Mouse (Mus musculus) heart, postnatal 0 days (tissue): ENCODE results near the gene Sla2. TPM values are rescaled to one million over a fixed set of nuclear protein-coding genes. Genes with fewer than 3 reads are reported as not detected.
"Not testable (repeated sequence)": the region's sequence is repeated elsewhere in the genome, so short reads cannot be mapped to it uniquely, and the experiment has no call there.

Experiments
- ATAC-seq: fragments of 200-750 bp; cut with Nextera tagmentation; 2 replicates; pipeline ENCODE4 v1.8.0; 2017; ENCODE audit warnings: low read depth, moderate number of reproducible peaks, moderate library complexity; ENCODE audit not compliant: insufficient read depth
- DNase-seq: peaks from one replicate; pipeline ENCODE4 v3.0.0-alpha.2; 2016; ENCODE audit warnings: low spot score
- H3K27ac ChIP-seq: fragments of 300-500 bp; sonication (generic); 2 replicates; pipeline ENCODE4 v1.5.1; 2014; ENCODE audit warnings: low read depth, mild to moderate bottlenecking
- H3K27me3 ChIP-seq: fragments of 300-500 bp; sonication (generic); 2 replicates; pipeline ENCODE4 v1.6.1; 2014; ENCODE audit warnings: low read length, mixed read lengths; ENCODE audit not compliant: control insufficient read depth, insufficient read depth
- H3K36me3 ChIP-seq: fragments of 300-500 bp; sonication (generic); replicated peaks from 2 replicates; pipeline ENCODE4 v1.6.1; 2014; ENCODE audit warnings: low read length, mixed read lengths; ENCODE audit not compliant: control insufficient read depth, insufficient read depth
- H3K4me1 ChIP-seq: fragments of 300-500 bp; sonication (generic); 2 replicates; pipeline ENCODE4 v1.6.1; 2014; ENCODE audit warnings: antibody characterized with exemption; ENCODE audit not compliant: control insufficient read depth, insufficient read depth
- H3K4me2 ChIP-seq: fragments of 300-500 bp; sonication (generic); 2 replicates; pipeline ENCODE4 v1.6.1; 2014; ENCODE audit warnings: low read depth, mild to moderate bottlenecking, low read length, moderate library complexity
- H3K4me3 ChIP-seq: fragments of 300-500 bp; sonication (generic); 2 replicates; pipeline ENCODE4 v1.5.1; 2014; ENCODE audit warnings: low read depth, low read length
- H3K9ac ChIP-seq: fragments of 300-500 bp; sonication (generic); replicated peaks from 2 replicates; pipeline ENCODE4 v1.6.1; 2014; ENCODE audit warnings: low read depth, low read length, mixed read lengths
- H3K9me3 ChIP-seq: fragments of 300-500 bp; sonication (generic); replicated peaks from 2 replicates; pipeline ENCODE4 v1.6.1; 2016; ENCODE audit warnings: low read length; ENCODE audit not compliant: control insufficient read depth
- CTCF ChIP-seq: IDR thresholded peaks from 2 replicates; pipeline ENCODE4 v1.5.1; 2016; ENCODE audit warnings: antibody characterized with exemption, control low read depth, low read depth
- EP300 ChIP-seq: IDR thresholded peaks from 2 replicates; pipeline ENCODE4 v1.6.1; 2016; ENCODE audit warnings: antibody characterized with exemption, low read depth
- WGBS: fragments of 180-500 bp; shearing (Covaris S2); extraction: QIAGEN DNeasy Blood & Tissue Kit; methylation state at CpG from one replicate; pipeline ENCODE4 v1.1.7; 2014; 5-methylcytosine and 5-hydroxymethylcytosine counted together
- polyA plus RNA-seq: library from polyadenylated mRNA; unstranded; fragments of >200 nt; fragmentation: Nextera tagmentation; extraction: Ambion mirVana; gene quantifications from 2 replicates; pipeline ENCODE4 v1.2.1, GENCODE M21; 2015
- total RNA-seq: library from RNA; depleted of rRNA; stranded (reverse); fragments of >200 nt; gene quantifications from 2 replicates; pipeline ENCODE4 v1.2.3, GENCODE M21; 2014; ENCODE audit warnings: low replicate concordance; rRNA removed

The Sla2 gene
- total and polyA plus RNA-seq, 2 experiments from 2014 or later = 0.14 TPM; not detected in 1

DNA sequence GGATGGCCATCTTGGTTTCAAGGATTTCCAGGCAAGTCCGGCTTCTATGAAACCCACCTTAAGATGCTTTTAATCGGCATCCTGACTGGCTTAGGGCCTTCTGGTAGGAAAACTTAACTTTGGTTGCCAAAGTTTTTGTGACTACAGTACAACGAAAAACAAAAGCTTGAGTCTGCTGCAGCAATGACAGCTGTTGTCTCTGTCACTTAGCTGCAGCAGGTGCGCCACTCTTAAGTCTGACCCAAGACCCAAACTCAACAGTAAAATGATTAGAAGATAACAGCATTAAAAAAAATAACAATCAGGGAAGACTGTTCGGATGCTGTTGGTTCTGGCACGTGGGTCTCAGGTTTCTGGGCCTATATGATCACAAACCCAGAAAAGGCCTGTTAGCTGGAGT is 48.2 kb downstream of the Sla2 start:
- Histone ChIP-seq H3K4me1 (peaks cover 30% of the 10 kb centered on the region), H3K36me3 (0 out of 2 replicates have a peak, but pooled peaks cover 4% of the 10 kb centered on the region), H3K27ac (peak overlapping the region; percentile 92), H3K9me3 (no peaks in the 10 kb centered on the region), H3K27me3 (no peaks in the 10 kb centered on the region), H3K4me2 (peak overlapping the region; percentile 96; the same call in 1 of the 2 replicates), H3K9ac (no peak overlapping the region), H3K4me3 (no peak overlapping the region)
- ATAC-seq (no peak), DNase-seq (no peak)
- TF ChIP-seq EP300 = no peak
- TF ChIP-seq CTCF = no peak
- WGBS = 73% methylated on average over 6 of the region's 6 CpGs

DNA sequence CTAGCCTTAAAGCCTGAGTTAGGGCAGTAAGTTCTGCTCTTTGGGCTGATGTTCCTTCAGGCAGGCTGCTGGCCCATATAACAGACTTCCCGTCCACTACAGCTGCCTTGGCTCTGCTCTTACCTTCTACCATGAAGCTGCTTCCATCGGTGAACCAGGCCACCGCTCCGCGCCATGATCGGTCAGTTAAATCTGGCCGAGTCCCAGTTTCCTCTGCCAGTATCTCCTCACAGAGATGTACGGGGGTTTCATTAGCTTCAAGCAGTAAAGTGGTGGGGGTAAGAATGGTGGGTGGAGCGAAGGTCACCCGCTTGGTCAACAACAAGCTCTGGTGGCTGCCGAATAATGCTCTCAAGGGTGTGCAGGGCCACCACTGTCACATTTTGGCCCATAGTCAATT is 52.7 kb downstream of the Sla2 start:
- Histone ChIP-seq H3K27ac (no peak overlapping the region), H3K9me3 (peaks cover 25% of the 10 kb centered on the region), H3K27me3 (no peaks in the 10 kb centered on the region), H3K9ac (no peak overlapping the region), H3K4me3 (no peak overlapping the region), H3K4me2 (no peak overlapping the region), H3K4me1 (0 out of 2 replicates have a peak, but pooled peaks cover 1% of the 10 kb centered on the region), H3K36me3 (peaks cover 31% of the 10 kb centered on the region)
- DNase-seq = no peak
- ATAC-seq = no peak
- 96% methylated on average over 11 of the region's 11 CpGs for WGBS
- TF ChIP-seq EP300 (no peak), CTCF (no peak)

DNA sequence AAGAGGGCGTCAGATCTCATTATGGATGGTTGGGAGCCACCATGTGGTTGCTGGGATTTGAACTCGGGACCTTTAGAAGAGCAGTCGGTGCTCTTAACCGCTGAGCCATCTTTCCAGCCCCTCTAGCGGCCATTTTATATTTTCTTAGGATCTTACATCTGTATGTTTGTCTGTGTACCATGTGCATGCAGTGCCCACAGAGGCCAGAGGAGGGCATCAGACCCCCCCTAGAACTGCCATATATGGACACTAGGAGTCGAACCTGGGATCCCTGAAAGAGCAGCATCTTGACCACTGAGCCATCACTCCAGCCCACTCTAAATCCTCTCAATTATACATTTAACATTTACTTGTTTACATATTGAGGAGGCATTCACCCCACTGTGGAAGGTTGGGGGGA is 61.9 kb downstream of the Sla2 start:
- H3K4me1 ChIP-seq = not testable (repeated sequence)
- 97% methylated on average over 5 of the region's 6 CpGs for WGBS

More for the DNA sequence above, 61.9 kb downstream of the Sla2 start:
- not testable (repeated sequence) for H3K27ac ChIP-seq, H3K4me2 ChIP-seq, H3K4me3 ChIP-seq, H3K36me3 ChIP-seq, H3K27me3 ChIP-seq, H3K9ac ChIP-seq, H3K9me3 ChIP-seq, DNase-seq, ATAC-seq
- 0 out of 2 replicates have a peak, but pooled peaks have one; percentile 8 for TF ChIP-seq CTCF

Other genes starting within 250 kb of the Sla2 start
- gene Myl9, start 111.8 kb downstream of the Sla2 start, total RNA-seq = 1,299 and 1,431 TPM in 2 replicates
- 1,847 and 1,885 TPM in 2 replicates for gene Myl9, start 111.8 kb downstream of the Sla2 start, polyA plus RNA-seq
- gene Tgif2, start 47.2 kb downstream of the Sla2 start, total RNA-seq = 19.7 and 28.3 TPM in 2 replicates
- 11.6 and 14.6 TPM in 2 replicates for gene Tgif2, start 47.2 kb downstream of the Sla2 start, polyA plus RNA-seq
- gene 4930518I15Rik, start 29.2 kb downstream of the Sla2 start, total RNA-seq = 0.12 TPM in 1 of 2 replicates, not detected in the other
- 3.2 and 3.8 TPM in 2 replicates for gene 4930518I15Rik, start 29.2 kb downstream of the Sla2 start, polyA plus RNA-seq
- gene Rab5if, start 24.1 kb downstream of the Sla2 start, total RNA-seq = 155 and 219 TPM in 2 replicates
- 186 and 188 TPM in 2 replicates for gene Rab5if, start 24.1 kb downstream of the Sla2 start, polyA plus RNA-seq
- gene Ndrg3, start 104.9 kb upstream of the Sla2 start, total RNA-seq = 21.9 and 27.2 TPM in 2 replicates
- 16.2 and 17.1 TPM in 2 replicates for gene Ndrg3, start 104.9 kb upstream of the Sla2 start, polyA plus RNA-seq
- gene Dsn1, start 120.0 kb upstream of the Sla2 start, total RNA-seq = 28.2 and 47.4 TPM in 2 replicates
- gene Dsn1, start 120.0 kb upstream of the Sla2 start, polyA plus RNA-seq = 13.8 TPM in 2 replicates
- 21.0 and 48.5 TPM in 2 replicates for gene Soga1, start 192.1 kb upstream of the Sla2 start, total RNA-seq
- gene Soga1, start 192.1 kb upstream of the Sla2 start, polyA plus RNA-seq = 1.0 and 1.1 TPM in 2 replicates
- not detected in 2 replicates for gene Tldc2, start 199.9 kb upstream of the Sla2 start, total RNA-seq
- gene Tldc2, start 199.9 kb upstream of the Sla2 start, polyA plus RNA-seq = not detected in 2 replicates
- gene Samhd1, start 248.1 kb upstream of the Sla2 start, total RNA-seq = 9.0 and 22.6 TPM in 2 replicates
- gene Samhd1, start 248.1 kb upstream of the Sla2 start, polyA plus RNA-seq = 12.1 and 13.0 TPM in 2 replicates